Mouse (Mus musculus): ENCODE measurements around the gene Plcb4.

- TF ChIP-seq CTCF (IDR thresholded peaks at IDR 0.05; ENCODE audit: low read depth) (no peak), EP300 (optimal IDR thresholded peaks at IDR 0.05) (no peak)
Observed at GRCm38 (mm10) chr2:135731591-135731990, 72.8 kb downstream of the Plcb4 start.
